Mouse (Mus musculus) layer of hippocampus, adult 8-10 months (tissue): ENCODE measurements around the gene Gucd1. TPM values are rescaled to one million over a fixed set of nuclear protein-coding genes. Genes with fewer than 3 reads are reported as not detected.

Experiments used
- total RNA-seq, 4 experiments: library from RNA; stranded (reverse); gene quantifications; 2 replicates each; pipeline ENCODE4 v1.2.4; 2022

The Gucd1 gene
- total RNA-seq, 4 experiments from 2014 or later, result 14.0 to 17.3 (median 14.4) TPM

Other genes with a start within 250 kb of the Gucd1 start
- gene Adora2a, start 201.1 kb downstream of the Gucd1 start, total RNA-seq, result 1 to 10 TPM; 1.1 to 2.7 (median 1.9) TPM
- gene Upb1, start 116.9 kb downstream of the Gucd1 start, total RNA-seq, result under 1 TPM; 0.20 to 0.83 (median 0.44) TPM
- 10 to 100 TPM; 67.3 to 82.9 (median 72.6) TPM for gene Snrpd3, start 421 bp downstream of the Gucd1 start, total RNA-seq
- 10 to 100 TPM in 3 of 4 experiments, 1 to 10 TPM in 1; 9.5 to 16.9 (median 12.0) TPM for gene Lrrc75b, start 42.4 kb upstream of the Gucd1 start, total RNA-seq
- 1 to 10 TPM; 4.0 to 5.6 (median 4.6) TPM for gene Ggt1, start 43.6 kb upstream of the Gucd1 start, total RNA-seq
- gene Ggt5, start 71.4 kb upstream of the Gucd1 start, total RNA-seq, result 1 to 10 TPM; 2.6 to 5.0 (median 4.3) TPM
- 1 to 10 TPM; 2.5 to 3.8 (median 3.0) TPM for gene Susd2, start 126.0 kb upstream of the Gucd1 start, total RNA-seq
- 10 to 100 TPM; 64.2 to 89.7 (median 67.1) TPM for gene Cabin1, start 246.4 kb upstream of the Gucd1 start, total RNA-seq